Mouse (Mus musculus): ENCODE results near the gene Prpf4. TPM values are rescaled to one million over a fixed set of nuclear protein-coding genes. Genes with fewer than 3 reads are reported as not detected.

Prpf4 gene
- polyA plus RNA-seq (2015; fragmentation: Nextera tagmentation; extraction: Ambion mirVana): 17.0 and 17.8 TPM in 2 replicates

DNA sequence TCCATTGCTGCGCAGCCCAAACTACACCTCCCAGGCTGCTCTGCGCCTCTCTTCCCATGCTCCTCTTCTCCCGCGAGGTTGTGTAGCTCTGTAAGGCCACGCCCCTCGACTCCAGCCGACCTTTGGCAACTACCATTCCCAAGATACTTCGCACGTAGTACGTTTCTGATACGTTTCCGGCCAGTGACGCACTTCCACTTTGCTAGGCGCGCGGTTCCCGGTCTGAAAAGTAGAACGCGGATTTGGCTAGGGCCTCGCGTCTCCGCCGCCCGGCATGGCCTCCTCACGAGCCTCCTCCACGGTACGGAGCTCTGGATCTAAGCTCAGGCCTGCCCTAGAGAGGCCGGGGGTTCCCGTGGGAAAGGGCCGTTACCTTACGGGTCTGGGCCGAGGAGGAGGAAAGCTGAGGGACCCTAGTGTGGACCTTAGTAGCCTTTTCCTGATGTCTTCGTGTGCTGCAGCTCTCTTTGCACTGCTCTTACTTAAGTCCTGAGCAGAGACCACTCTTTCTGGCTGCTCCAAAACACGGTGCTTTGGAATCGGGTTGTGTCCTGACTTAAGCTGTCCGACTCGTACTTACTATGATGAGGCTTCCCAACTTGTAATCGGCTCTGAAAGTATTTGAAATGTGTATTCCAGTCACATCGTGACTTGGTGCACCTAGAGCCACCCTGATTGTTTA is at the start of gene Prpf4, which contains the start of gene Cdc26:
Gene Prpf4 (plus strand): TSS at position 197 of the 682 bp plus-strand sequence.
Gene Cdc26 (minus strand): TSS at position 42 of the 682 bp plus-strand sequence.
- WGBS: under 1% methylated on average over 39 of the region's 39 CpGs
- peak; percentile 99 for ATAC-seq (ENCODE audit: low FRiP score)
- H3K4me2 ChIP-seq: peak within 1 kb of the TSS; percentile 74
- peaks cover 31% of the 10 kb centered on the region for H3K36me3 ChIP-seq
- H3K4me1 ChIP-seq (replicated peaks): peaks cover 48% of the 10 kb centered on the region
- peak within 1 kb of the TSS; percentile 88 for H3K9ac ChIP-seq
- H3K27ac ChIP-seq: peak within 1 kb of the TSS; percentile 89
- H3K4me3 ChIP-seq: peak within 1 kb of the TSS; percentile 78
- no peaks in the 10 kb centered on the region for H3K9me3 ChIP-seq
- H3K27me3 ChIP-seq: no peaks in the 10 kb centered on the region

- Histone ChIP-seq H3K9ac (peak overlapping the region; percentile 87), H3K9me3 (no peaks in the 10 kb centered on the region), H3K27ac (no peak overlapping the region), H3K4me2 (peak overlapping the region; percentile 69), H3K4me1 (replicated peaks) (peaks cover 30% of the 10 kb centered on the region), H3K36me3 (no peaks in the 10 kb centered on the region; the same call in 1 of the 2 replicates), H3K4me3 (peak overlapping the region; percentile 73), H3K27me3 (no peaks in the 10 kb centered on the region)
- no peak for ATAC-seq (ENCODE audit: low FRiP score)
- WGBS: 50% methylated on average over 7 of the region's 7 CpGs
These were observed 49.3 kb upstream of the Prpf4 start for GRCm38 (mm10) chr4:62359256-62359775.

GRCm38 (mm10) chr4:62360088-62360804 is 48.4 kb upstream of the Prpf4 start, which contains the start of the genes Fkbp15 and Slc31a1:
TSS of gene Fkbp15 (minus strand) at chr4:62360548.
TSS of gene Slc31a1 (plus strand) at chr4:62360727.
- Histone ChIP-seq H3K27me3 (no peaks in the 10 kb centered on the region), H3K36me3 (no peaks in the 10 kb centered on the region; the same call in 1 of the 2 replicates), H3K27ac (peak within 1 kb of the TSS; percentile 87), H3K4me2 (peak within 1 kb of the TSS; percentile 76), H3K4me1 (replicated peaks) (peaks cover 30% of the 10 kb centered on the region), H3K9me3 (no peaks in the 10 kb centered on the region), H3K9ac (peak within 1 kb of the TSS; percentile 87), H3K4me3 (peak within 1 kb of the TSS; percentile 73)
- peak; percentile 100 for ATAC-seq (ENCODE audit: low FRiP score)
- WGBS: under 1% methylated on average over 51 of the region's 51 CpGs

DNA sequence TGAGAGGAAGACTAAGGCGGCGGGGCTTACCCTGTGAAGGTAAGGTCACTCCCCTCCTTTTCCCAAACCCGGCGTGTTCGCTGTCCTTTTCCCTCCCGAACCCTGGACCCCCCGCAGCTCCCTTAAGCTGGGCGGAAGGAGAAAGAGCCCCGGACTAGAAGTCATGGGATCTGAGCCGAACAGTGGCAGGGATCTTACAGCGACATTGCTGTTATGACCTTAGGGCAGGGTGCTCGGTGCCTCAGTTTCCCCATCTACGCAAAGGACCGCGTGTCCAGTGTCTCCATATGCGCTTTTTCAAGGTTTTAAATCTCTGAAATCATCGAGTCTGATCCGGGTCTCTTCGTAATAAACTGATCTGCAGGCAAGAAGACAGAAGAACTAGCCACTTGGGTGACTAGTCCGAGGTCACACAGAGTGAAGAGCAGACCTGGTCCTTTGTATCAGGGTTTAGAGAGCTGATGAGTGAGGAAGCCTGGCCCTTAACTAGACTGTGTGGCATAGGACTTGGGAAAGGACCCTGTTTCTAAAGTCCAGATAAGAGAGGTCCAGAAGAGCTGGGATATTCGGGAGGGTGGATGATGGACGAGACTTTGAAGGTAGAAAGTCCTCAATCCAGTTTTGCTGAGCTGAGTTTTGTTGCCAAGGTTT is 47.7 kb upstream of the Prpf4 start:
- peak; percentile 23; the same call in 1 of the 2 replicates for ATAC-seq (ENCODE audit: low FRiP score)

DNA sequence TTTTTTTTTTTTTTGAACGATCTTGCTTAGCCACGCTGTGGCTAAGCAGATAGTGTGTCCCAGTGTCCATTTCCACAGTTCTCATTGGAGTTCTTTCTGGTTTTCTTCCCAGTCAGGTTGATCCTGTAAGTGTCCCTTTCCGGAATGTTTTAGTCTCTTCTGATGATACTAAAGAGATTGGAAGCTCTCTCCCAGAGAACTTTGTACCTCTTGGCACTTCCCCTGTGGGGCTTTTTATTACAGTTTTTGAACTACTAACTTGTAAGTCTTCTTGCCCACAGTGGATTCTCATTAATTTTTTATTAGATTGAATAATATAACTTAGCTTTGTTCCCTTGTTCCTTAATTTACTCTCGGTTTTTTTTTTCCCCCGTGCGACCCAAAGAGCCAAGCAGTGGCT is 47.0 kb upstream of the Prpf4 start:
- Histone ChIP-seq H3K4me1 (replicated peaks) (peaks cover 30% of the 10 kb centered on the region), H3K9ac (peak overlapping the region; percentile 87), H3K9me3 (no peaks in the 10 kb centered on the region), H3K27me3 (no peaks in the 10 kb centered on the region), H3K36me3 (no peaks in the 10 kb centered on the region; the same call in 1 of the 2 replicates), H3K4me3 (peak overlapping the region; percentile 73), H3K27ac (no peak overlapping the region), H3K4me2 (peak overlapping the region; percentile 76)
- no peak for ATAC-seq (ENCODE audit: low FRiP score)
- 56% methylated on average over 6 of the region's 6 CpGs for WGBS

More for the DNA sequence above, 47.7 kb upstream of the Prpf4 start:
- peak overlapping the region; percentile 76 for H3K4me2 ChIP-seq
- WGBS: under 1% methylated on average over 22 of the region's 22 CpGs
- peaks cover 30% of the 10 kb centered on the region for H3K4me1 ChIP-seq (replicated peaks)
- peak overlapping the region; percentile 73 for H3K4me3 ChIP-seq
- H3K9ac ChIP-seq: peak overlapping the region; percentile 87
- no peaks in the 10 kb centered on the region; the same call in 1 of the 2 replicates for H3K36me3 ChIP-seq
- no peaks in the 10 kb centered on the region for H3K9me3 ChIP-seq
- peak overlapping the region; percentile 78 for H3K27ac ChIP-seq
- H3K27me3 ChIP-seq: no peaks in the 10 kb centered on the region

- no peaks in the 10 kb centered on the region for H3K9me3 ChIP-seq
- peak overlapping the region; percentile 87 for H3K9ac ChIP-seq
- 95% methylated on average over 1 of the region's 1 CpGs for WGBS
- H3K27ac ChIP-seq: no peak overlapping the region
- no peak for ATAC-seq (ENCODE audit: low FRiP score)
- H3K27me3 ChIP-seq: no peaks in the 10 kb centered on the region
- H3K4me1 ChIP-seq (replicated peaks): peaks cover 30% of the 10 kb centered on the region
- peak overlapping the region; percentile 76 for H3K4me2 ChIP-seq
- no peaks in the 10 kb centered on the region for H3K36me3 ChIP-seq
- peak overlapping the region; percentile 73 for H3K4me3 ChIP-seq
These were observed 46.6 kb upstream of the Prpf4 start for GRCm38 (mm10) chr4:62361997-62362396.

GRCm38 (mm10) chr4:62362437-62362836 is 46.2 kb upstream of the Prpf4 start:
- peaks cover 30% of the 10 kb centered on the region for H3K4me1 ChIP-seq (replicated peaks)
- no peaks in the 10 kb centered on the region for H3K9me3 ChIP-seq
- H3K36me3 ChIP-seq: no peaks in the 10 kb centered on the region
- H3K4me2 ChIP-seq: no peak overlapping the region
- H3K27ac ChIP-seq: no peak overlapping the region
- no peak overlapping the region for H3K9ac ChIP-seq
- H3K4me3 ChIP-seq: no peak overlapping the region
- H3K27me3 ChIP-seq: no peaks in the 10 kb centered on the region
- WGBS: 90% methylated on average over 2 of the region's 2 CpGs
- ATAC-seq (ENCODE audit: low FRiP score): no peak

GRCm38 (mm10) chr4:62364299-62364698 is 44.3 kb upstream of the Prpf4 start:
- Histone ChIP-seq H3K4me1 (replicated peaks) (peaks cover 22% of the 10 kb centered on the region), H3K9ac (no peak overlapping the region), H3K4me2 (no peak overlapping the region), H3K27me3 (no peaks in the 10 kb centered on the region), H3K27ac (no peak overlapping the region), H3K9me3 (no peaks in the 10 kb centered on the region), H3K36me3 (no peaks in the 10 kb centered on the region), H3K4me3 (no peak overlapping the region)
- 92% methylated on average over 8 of the region's 8 CpGs for WGBS
- ATAC-seq (ENCODE audit: low FRiP score): no peak

DNA sequence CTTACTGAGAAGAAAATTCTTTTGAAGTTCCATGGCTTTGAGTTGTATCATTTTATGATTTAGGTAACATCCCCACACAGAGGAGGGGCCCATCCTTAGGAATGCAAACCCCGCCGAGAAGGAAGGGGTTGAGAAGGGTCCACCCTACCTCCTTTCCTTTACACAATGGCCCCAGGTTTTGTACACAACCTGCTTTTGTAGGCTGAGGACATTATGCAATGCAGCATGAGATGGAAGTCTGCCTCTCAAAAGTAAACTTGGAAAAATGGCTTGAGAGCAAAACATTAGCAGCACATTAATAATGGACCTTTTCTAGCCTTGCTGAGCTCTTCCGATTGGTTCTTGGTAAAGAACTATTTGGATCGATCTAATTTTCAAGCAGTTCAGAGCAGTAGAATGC is 42.3 kb upstream of the Prpf4 start:
- WGBS: 83% methylated on average over 4 of the region's 4 CpGs
- ATAC-seq (ENCODE audit: low FRiP score): no peak

GRCm38 (mm10) chr4:62367586-62367985 is 41.0 kb upstream of the Prpf4 start:
- Histone ChIP-seq H3K27ac (no peak overlapping the region), H3K36me3 (no peaks in the 10 kb centered on the region), H3K27me3 (no peaks in the 10 kb centered on the region), H3K4me1 (replicated peaks) (0 out of 2 replicates have a peak, but pooled peaks cover under 1% of the 10 kb centered on the region), H3K9me3 (no peaks in the 10 kb centered on the region), H3K9ac (no peak overlapping the region), H3K4me3 (no peak overlapping the region), H3K4me2 (no peak overlapping the region)
- ATAC-seq (ENCODE audit: low FRiP score): no peak
- 95% methylated on average over 6 of the region's 6 CpGs for WGBS

More for the DNA sequence above, 42.3 kb upstream of the Prpf4 start:
- H3K9ac ChIP-seq: no peak overlapping the region
- no peak overlapping the region for H3K4me3 ChIP-seq
- H3K36me3 ChIP-seq: no peaks in the 10 kb centered on the region
- H3K27me3 ChIP-seq: no peaks in the 10 kb centered on the region
- no peak overlapping the region for H3K27ac ChIP-seq
- H3K4me2 ChIP-seq: no peak overlapping the region
- H3K4me1 ChIP-seq (replicated peaks): peaks cover 12% of the 10 kb centered on the region
- H3K9me3 ChIP-seq: no peaks in the 10 kb centered on the region

DNA sequence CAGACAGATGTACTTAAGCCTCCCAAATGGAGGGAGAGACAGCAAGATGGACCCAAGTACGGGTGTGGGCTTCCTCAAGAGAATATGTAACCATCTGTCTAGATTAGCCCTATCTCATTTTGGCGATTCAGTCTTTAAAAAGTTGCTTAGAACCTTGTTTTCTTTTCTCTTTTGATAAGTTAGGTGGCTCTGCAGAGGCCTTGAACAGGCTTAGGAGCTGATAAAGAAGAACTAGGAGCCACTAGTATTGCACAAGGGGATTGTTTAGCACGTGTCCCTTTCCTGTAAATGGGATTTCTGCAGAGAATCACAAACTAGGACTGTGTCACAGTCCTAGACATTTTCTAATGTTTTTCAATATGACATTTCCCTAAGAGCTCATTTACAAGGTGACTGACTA is 39.5 kb upstream of the Prpf4 start:
- Histone ChIP-seq H3K27me3 (no peaks in the 10 kb centered on the region), H3K4me3 (no peak overlapping the region), H3K4me1 (replicated peaks) (no peaks in the 10 kb centered on the region), H3K36me3 (no peaks in the 10 kb centered on the region), H3K9ac (no peak overlapping the region), H3K27ac (no peak overlapping the region), H3K4me2 (no peak overlapping the region), H3K9me3 (no peaks in the 10 kb centered on the region)
- no peak for ATAC-seq (ENCODE audit: low FRiP score)
- WGBS: 83% methylated on average over 3 of the region's 3 CpGs

- Histone ChIP-seq H3K36me3 (no peaks in the 10 kb centered on the region), H3K9me3 (no peaks in the 10 kb centered on the region), H3K4me2 (no peak overlapping the region), H3K27ac (no peak overlapping the region), H3K4me1 (replicated peaks) (no peaks in the 10 kb centered on the region), H3K9ac (no peak overlapping the region), H3K4me3 (no peak overlapping the region), H3K27me3 (no peaks in the 10 kb centered on the region)
- 15% methylated on average over 1 of the region's 1 CpGs for WGBS
- ATAC-seq (ENCODE audit: low FRiP score): no peak
These were observed 36.2 kb upstream of the Prpf4 start for GRCm38 (mm10) chr4:62372410-62372809.
